Mouse (Mus musculus) megakaryocyte, embryonic 14.5 days (primary cell): Measurements from ENCODE around the gene Thpo.

Source experiments
- FLI1 ChIP-seq: IDR thresholded peaks from 2 replicates; pipeline ENCODE4 v1.6.1; 2012; ENCODE audit warnings: low read length, inconsistent platforms, mixed read lengths
- GATA1 ChIP-seq: IDR thresholded peaks from 3 replicates; pipeline ENCODE4 v1.6.1; 2012; ENCODE audit warnings: mixed read lengths, low read length, inconsistent platforms, borderline replicate concordance

DNA sequence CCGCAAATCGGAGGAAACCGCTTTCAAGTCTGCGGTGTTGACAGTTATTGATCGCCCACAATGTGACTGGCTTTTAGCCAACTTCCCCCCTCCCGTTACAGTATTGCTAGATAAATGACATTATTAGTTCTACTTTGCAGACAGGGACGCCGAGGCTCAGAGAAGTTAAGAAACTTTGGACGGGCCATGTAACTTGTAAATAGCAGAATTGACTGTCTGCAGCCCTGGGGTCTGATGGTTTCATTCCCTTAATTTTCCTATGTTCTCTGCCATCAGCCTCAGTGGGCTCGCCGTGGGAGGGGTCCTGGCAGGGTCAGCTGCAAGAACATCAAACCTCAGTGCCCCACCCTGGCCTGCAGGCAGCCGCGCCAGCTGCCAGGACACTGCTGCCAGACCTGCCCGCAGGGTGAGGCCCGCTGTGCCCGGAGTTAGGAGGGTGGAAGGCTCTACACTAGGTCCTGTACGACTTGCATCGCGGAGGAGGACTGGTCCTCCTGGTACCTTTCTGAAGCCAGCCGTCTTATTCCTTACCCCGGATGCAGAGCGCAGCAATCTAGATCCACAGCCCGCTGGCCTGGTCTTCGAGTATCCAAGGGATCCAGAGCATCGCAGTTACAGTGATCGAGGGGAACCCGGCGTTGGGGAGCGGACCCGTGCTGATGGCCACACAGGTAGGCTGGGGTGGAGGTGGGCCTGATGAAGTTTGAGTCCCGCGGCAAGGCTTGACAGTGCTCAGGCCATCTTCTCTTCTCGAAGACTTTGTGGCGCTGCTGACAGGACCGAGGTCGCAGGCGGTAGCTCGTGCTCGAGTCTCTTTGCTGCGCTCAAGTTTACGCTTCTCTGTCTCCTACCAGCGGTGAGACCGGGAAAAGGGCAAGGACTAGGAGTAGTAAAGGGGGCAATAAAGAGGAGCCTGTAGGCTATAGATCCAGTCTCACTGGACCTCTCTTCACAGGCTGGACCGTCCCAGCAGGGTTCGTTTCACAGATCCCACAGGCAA lies at the start of gene Thpo:
- TF ChIP-seq FLI1 = no peak
- TF ChIP-seq GATA1 = no peak
